Mouse (Mus musculus): Measurements from ENCODE around the gene Prss33. TPM values are rescaled to one million over a fixed set of nuclear protein-coding genes. Genes with fewer than 3 reads are reported as not detected.
A peak's percentile ranks its signal among the peaks of the same experiment; 100 is the strongest.

Prss33 gene
- total RNA-seq, 2 experiments from 2014 or later, result not detected

- intact Hi-C loops (cut with DNase I), result loop anchor here (5.0 kb wide), 1 partner anchor 37 kb away; the partner anchor contains the start of gene Elob
- peak; percentile 65 to 68 for DNase-seq
Measured at GRCm38 (mm10) chr17:23790269-23791078, 45.4 kb downstream of the Prss33 start, which contains the start of gene Srrm2. Gene Srrm2, plus strand, starts transcription at chr17:23790532.

GRCm38 (mm10) chr17:23789749-23790268 lies 46.0 kb downstream of the Prss33 start:
- no peak for DNase-seq
- intact Hi-C loops (cut with DNase I), result loop anchor here (2.0 to 5.0 kb wide), 2 partner anchors 17 to 37 kb away; partner anchors contain the start of gene Elob

GRCm38 (mm10) chr17:23788973-23789372 lies 46.9 kb downstream of the Prss33 start:
- no peak for DNase-seq
- intact Hi-C loops (cut with DNase I), result loop anchor here (2.0 kb wide), 1 partner anchor 16 kb away; no protein-coding TSS in a partner anchor

- intact Hi-C loops (cut with DNase I), result no loop called here
- DNase-seq, result no peak
Measured at GRCm38 (mm10) chr17:23786510-23786931, 49.3 kb downstream of the Prss33 start.

- DNase-seq, result peak; percentile 59 to 60
- intact Hi-C loops (cut with DNase I), result no loop called here
Measured at GRCm38 (mm10) chr17:23785561-23786471, 50.0 kb downstream of the Prss33 start, which contains the start of gene Flywch2. Gene Flywch2, minus strand, starts transcription at chr17:23786081.

- intact Hi-C loops (cut with DNase I), result no loop called here
- no peak for DNase-seq
Measured at GRCm38 (mm10) chr17:23783352-23783751, 52.5 kb downstream of the Prss33 start.

Small RNAs within 50 kb of the gene (microRNA-seq; reads per million reads assigned to microRNA genes)
- 0.72 to 2.0 reads per million in 2 experiments for gene Mir5125 (ENCODE audit: borderline number of aligned reads in 2 of 2)

Other genes with a start within 250 kb of the Prss33 start
- 1 to 10 TPM; 2.4 to 4.1 TPM for gene Zfp13, start 236.6 kb downstream of the Prss33 start, total RNA-seq (2021)
- not detected for gene Zscan10, start 235.2 kb downstream of the Prss33 start, total RNA-seq (2021)
- gene Mmp25, start 190.8 kb downstream of the Prss33 start, total RNA-seq (2021), result under 1 TPM in 1 of 2 experiments, not detected in 1; 0.14 TPM
- gene Bicdl2, start 175.6 kb downstream of the Prss33 start, total RNA-seq (2021), result not detected
- 100 to 1,000 TPM; 196 to 206 TPM for gene Hcfc1r1, start 162.5 kb downstream of the Prss33 start, total RNA-seq (2021)
- 10 to 100 TPM; 11.6 to 11.7 TPM for gene Thoc6, start 162.2 kb downstream of the Prss33 start, total RNA-seq (2021)
- 100 to 1,000 TPM in 1 of 2 experiments, 10 to 100 TPM in 1; 59.4 to 101 TPM for gene Tnfrsf12a, start 158.6 kb downstream of the Prss33 start, total RNA-seq (2021)
- gene Cldn6, start 156.8 kb downstream of the Prss33 start, total RNA-seq (2021), result not detected
- gene Cldn9, start 152.0 kb downstream of the Prss33 start, total RNA-seq (2021), result not detected
- gene 1520401A03Rik, start 113.3 kb downstream of the Prss33 start, total RNA-seq (2021), result not detected
- 1 to 10 TPM; 1.2 to 1.6 TPM for gene Pkmyt1, start 109.7 kb downstream of the Prss33 start, total RNA-seq (2021)
- 10 to 100 TPM; 20.0 to 28.5 TPM for gene Paqr4, start 95.2 kb downstream of the Prss33 start, total RNA-seq (2021)
- not detected for gene Kremen2, start 90.2 kb downstream of the Prss33 start, total RNA-seq (2021)
- gene Flywch1, start 64.5 kb downstream of the Prss33 start, total RNA-seq (2021), result 10 to 100 TPM; 31.8 to 33.3 TPM
- under 1 TPM; 0.78 to 0.81 TPM for gene Flywch2, start 50.0 kb downstream of the Prss33 start, total RNA-seq (2021)
- 100 to 1,000 TPM; 154 to 159 TPM for gene Srrm2, start 45.5 kb downstream of the Prss33 start, total RNA-seq (2021)
- 100 to 1,000 TPM; 345 to 363 TPM for gene Elob, start 6.9 kb downstream of the Prss33 start, total RNA-seq (2021)
- gene Prss32, start 7.8 kb upstream of the Prss33 start, total RNA-seq (2021), result not detected
- gene Prss41, start 8.1 kb upstream of the Prss33 start, total RNA-seq (2021), result not detected
- not detected for gene Prss21, start 32.0 kb upstream of the Prss33 start, total RNA-seq (2021)
- gene Dcpp1, start 44.8 kb upstream of the Prss33 start, total RNA-seq (2021), result not detected
- gene Dcpp2, start 44.8 kb upstream of the Prss33 start, total RNA-seq (2021), result not detected
- not detected for gene Dcpp3, start 81.4 kb upstream of the Prss33 start, total RNA-seq (2021)
- not detected for gene Sbp, start 105.6 kb upstream of the Prss33 start, total RNA-seq (2021)
- gene Sbpl, start 119.2 kb upstream of the Prss33 start, total RNA-seq (2021), result not detected
- not detected for gene Prss30, start 144.5 kb upstream of the Prss33 start, total RNA-seq (2021)
- gene Prss22, start 162.0 kb upstream of the Prss33 start, total RNA-seq (2021), result not detected
- gene Prss27, start 202.1 kb upstream of the Prss33 start, total RNA-seq (2021), result not detected
- 10 to 100 TPM in 1 of 2 experiments, 1 to 10 TPM in 1; 8.8 to 11.4 TPM for gene Kctd5, start 237.4 kb upstream of the Prss33 start, total RNA-seq (2021)